Mouse (Mus musculus): Measurements from ENCODE around the gene Itgam.

The Itgam gene

DNA sequence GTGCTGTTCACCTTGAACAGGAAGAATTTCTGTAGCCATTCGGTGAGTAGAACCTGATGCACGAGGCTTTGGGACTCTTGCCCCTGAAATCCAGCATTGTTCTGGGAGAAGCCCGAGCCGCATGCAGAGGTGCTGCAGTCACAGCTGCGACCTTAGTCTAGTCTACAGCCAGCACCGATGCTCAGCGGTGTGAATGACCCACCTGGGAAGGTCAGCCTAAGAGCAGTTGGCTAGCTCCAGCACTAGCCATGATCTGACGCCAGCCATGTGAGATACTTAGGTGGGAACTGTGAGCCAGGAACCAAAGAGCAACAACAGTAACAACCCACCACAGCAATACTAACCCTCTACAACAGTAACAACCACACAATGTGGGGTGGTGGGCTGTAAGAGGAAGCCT is 4.6 kb upstream of the Itgam start:
- no peak for ATAC-seq (ENCODE audit: low TSS enrichment)

DNA sequence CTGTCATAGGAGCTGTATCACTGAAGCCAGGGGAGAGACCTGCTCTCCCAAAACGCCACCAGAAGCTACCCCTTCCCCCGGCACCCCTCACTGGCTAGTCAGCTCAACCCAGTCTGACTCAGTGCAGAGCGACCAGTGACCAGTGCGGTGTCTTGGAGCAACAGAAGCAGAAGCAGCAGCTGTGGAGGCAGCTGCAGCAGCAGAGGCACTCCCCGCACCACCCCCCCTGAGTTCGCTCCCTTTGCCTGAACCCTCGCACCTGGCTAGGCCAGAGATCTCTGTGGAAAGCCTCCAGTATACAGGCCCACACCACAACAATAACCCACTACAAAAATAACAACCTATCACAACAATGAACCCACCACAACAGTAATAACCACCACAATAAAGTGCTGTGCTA is 3.9 kb upstream of the Itgam start:
- no peak for ATAC-seq (ENCODE audit: low TSS enrichment)

DNA sequence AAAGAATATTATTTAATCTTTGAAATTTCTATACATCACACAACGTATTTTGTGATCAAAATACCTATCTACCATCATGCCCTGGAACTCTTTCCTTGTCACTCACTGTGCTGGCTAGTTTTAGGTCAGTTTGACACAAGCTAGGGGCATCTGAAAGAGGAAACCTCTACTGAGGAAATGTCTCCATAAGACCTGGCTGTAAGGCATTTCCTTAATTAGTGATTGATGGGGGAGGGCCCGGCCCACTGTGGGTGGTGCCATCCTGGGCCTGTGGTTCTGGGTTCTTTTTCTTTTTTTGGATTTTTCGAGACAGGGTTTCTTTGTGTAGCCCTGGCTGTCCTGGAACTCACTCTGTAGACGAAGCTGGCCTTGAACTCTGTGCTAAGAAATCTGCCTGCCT is 3.3 kb upstream of the Itgam start:
- ATAC-seq (ENCODE audit: low TSS enrichment), result no peak

DNA sequence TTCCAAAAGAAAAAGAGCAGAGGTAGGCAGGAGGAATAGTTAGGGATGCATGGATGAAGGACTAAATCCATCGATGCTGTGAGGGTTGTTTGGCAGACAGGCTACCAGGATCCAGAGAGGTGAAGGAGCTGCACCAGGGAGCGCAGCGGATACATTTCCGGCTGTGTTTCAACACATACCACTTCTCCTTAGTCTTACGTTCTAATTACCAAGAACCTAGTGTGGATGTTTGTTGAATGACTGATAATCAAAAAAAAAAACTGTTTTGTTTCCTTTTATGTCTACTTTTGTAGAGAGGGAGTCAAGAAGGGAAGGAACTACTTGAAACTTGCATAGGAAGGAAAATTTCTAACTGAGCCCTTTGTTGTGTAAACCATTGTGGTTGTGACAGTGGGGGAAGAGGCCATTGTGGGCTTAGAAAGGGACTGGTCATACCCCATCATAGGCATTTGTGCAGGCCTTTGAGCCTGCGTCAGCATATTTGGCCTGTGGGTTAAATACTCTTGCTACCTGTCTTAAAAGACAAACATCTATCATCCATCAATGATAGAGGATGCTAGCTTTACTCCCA is 856 bp downstream of the Itgam start:
- no peak for ATAC-seq (ENCODE audit: low TSS enrichment)

DNA sequence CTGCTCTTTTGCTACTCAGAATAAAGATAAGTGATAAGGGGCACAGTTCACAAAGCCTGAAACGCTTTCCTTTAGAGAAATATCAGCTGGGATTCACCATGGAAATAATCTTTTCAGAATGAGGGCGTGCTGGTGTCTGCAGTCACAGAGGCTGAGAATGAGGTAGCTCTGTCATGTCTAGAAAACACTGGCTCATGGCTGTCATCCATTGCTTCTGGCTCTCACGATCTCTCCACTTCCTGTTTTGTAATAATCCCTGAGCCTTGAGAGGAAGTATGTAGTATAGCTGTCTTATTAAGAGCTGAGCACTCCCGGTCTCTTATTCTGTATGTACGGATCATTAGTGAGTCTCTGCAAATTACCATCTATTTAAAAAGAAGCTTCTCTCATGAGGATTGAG is 3.1 kb downstream of the Itgam start:
- ATAC-seq (ENCODE audit: low TSS enrichment), result no peak

DNA sequence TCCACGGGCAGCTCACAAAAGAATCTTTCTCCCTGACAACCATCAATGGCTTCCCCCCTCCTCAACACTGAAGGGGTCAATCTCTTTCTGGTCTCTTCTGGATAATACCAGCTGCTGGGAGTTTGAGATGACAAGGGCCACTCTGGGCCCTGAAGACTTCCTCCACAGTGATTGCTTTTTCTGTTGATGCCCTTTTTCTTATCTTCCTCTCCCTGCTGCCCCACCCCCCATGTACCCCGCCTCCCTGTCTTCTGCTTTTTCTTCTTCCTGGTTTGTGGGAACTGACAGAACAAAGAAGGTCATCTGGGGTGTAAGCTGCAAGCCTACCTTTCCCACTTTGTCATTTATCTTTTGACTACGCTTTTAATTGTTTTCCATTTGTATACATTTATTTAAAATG is 5.4 kb downstream of the Itgam start:
- no peak for ATAC-seq (ENCODE audit: low TSS enrichment)

DNA sequence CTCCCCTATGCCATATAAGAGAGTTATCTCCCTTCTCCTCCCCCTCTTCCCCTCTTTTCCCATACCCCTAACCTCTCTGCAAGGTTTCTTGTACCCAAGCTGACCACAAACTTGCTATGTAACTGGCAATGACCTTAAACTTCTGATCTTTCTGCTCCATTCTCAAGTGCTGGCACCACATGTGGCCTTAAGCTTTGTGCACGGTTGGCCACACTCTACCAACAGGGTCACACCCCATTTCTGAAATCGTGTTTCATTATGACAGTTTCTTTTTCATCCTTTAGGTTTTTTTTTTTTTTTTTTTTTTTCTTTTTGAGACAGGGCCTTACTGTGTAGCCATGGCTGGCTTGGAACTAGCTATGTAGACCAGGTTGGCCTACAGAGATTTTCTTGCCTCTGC is 7.4 kb downstream of the Itgam start:
- no peak for ATAC-seq (ENCODE audit: low TSS enrichment)

DNA sequence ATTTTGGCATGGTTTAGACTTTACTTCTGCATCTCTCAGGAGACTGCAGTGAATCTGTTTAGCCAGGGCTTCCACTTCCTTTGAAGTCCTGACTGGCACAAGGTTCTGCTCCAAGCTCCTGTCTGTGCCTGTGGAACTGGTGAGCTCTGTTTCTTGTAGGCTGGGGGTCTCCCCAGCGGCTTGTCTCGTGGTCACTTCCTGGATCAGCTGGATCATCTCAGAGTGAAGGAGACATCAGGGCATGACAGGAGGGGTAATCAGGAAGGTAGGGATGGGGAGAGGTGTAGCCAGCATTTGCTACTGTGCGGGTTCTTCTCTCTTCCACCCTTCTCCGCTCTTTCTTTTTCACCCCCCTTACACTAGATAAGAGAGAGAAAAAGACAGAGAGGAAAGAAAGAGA is 9.4 kb downstream of the Itgam start:
- no peak for ATAC-seq (ENCODE audit: low TSS enrichment)

DNA sequence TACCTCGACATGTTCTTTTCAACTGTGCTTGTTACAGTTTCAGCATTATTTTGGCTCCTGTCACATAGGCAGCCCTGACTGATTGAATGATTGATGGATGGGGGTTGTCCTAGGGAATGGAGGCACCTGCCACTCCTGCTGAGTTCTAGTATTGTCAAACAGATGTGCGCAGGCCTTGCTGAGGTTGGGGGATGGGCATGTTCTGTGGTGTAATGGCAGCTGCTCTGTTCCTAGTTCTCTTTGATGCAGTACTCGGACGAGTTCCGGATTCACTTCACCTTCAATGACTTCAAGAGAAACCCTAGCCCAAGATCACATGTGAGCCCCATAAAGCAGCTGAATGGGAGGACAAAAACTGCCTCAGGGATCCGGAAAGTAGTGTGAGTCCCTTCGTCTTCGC is 17.6 kb downstream of the Itgam start:
- no peak for ATAC-seq (ENCODE audit: low TSS enrichment)

DNA sequence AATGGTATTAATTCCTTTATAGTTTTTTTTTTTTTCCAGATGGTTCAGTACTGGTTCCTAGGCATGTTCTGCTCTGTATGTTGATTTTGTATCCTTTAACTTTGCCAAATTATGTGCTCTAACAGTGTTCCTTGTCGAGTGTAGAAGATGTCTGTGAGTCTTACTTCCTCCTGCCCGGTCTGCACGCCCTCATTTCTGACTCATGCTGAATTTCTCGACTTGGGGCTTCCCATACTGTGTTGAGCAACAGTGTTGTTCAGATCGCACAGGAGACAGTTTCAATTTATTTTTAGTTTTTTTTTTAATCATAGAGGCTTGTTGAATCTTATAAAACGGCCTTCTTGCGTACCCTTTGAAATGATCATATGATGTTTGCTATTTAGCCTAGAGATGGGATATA is 26.7 kb downstream of the Itgam start:
- ATAC-seq (ENCODE audit: low TSS enrichment), result no peak

DNA sequence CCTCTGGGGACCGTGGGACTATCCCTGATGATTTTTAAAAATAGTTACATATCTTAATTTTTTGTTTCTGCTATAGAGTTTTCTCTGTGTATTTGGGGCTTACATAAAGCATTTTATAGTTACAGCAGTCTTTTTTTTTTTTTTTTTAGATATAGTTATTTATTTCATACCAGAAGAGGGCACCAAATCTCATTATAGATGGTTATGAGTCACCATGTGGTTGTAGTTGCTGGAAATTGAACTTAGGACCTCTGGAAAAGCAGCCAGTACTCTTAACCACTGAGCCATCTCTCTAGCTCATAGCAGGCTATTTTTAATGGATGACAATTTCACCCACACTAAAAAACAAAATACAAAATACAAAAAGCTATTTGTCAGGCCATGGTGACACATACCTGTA is 35.7 kb downstream of the Itgam start:
- ATAC-seq (ENCODE audit: low TSS enrichment), result no peak

DNA sequence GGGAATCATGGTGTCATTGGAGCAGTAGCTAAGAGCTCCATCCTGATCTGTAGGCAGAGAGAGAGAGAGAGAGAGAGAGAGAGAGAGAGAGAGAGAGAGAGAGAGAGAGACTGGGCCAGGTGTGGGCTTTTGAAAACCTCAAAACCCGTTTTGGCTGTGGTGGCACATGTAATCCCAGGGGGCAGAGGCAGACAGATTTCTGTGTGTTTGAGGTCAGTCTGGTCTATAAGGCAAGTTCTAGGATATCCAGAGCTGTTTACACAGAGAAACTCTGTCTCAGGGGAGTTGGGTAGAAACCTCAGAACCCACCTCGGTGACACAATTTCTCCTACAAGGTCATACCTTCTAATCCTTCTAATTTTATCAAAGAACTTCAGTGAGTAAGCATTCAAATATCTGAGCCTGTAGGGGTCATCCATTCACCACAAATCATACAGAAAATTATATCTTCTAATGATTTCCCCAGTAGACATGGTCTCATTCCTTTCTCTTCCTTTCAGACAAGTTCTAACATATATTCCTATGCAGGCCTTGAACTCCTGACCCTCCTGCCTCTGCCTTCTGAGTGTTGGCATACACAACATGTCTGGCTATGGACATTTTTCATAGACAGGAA is 38.4 kb downstream of the Itgam start:
- ATAC-seq (ENCODE audit: low TSS enrichment), result no peak

DNA sequence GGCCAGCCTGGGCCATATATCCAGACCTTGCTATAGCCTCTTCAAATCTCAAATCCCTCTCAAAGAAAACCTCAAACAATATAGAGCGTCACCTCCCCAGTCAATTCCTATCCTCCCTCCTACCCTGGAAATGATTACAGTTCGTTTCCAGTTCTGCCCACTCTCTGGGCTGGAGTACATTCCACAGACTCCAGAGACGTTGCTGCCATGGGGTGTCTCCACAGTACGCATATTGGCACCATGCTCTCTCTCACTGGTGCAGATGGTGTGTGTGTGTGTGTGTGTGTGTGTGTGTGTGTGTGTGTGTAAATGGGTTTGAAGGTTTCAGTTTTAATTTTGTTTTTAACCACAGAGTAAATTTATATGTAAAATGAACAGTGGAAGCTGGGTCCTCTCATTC is 42.8 kb downstream of the Itgam start:
- peak; percentile 47; the same call in 1 of the 2 replicates for ATAC-seq (ENCODE audit: low TSS enrichment)

DNA sequence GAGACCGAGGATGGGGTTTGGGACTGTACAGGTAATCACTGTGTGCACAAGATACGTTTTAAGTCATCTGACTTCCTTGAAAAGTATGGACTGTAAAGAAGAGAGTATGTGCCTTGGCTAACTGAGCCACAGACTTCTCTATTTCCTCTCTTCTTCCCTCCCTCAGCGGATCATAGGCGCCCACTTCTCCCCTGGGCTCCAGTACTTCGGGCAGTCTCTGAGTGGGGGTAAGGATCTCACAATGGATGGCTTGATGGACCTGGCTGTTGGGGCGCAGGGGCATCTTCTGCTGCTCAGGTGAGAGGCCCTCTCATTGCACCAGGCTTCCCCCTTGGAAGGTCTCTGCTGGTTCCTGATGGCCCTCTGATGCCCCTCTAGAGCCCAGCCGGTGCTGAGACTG is 45.0 kb downstream of the Itgam start:
- ATAC-seq (ENCODE audit: low TSS enrichment), result no peak

DNA sequence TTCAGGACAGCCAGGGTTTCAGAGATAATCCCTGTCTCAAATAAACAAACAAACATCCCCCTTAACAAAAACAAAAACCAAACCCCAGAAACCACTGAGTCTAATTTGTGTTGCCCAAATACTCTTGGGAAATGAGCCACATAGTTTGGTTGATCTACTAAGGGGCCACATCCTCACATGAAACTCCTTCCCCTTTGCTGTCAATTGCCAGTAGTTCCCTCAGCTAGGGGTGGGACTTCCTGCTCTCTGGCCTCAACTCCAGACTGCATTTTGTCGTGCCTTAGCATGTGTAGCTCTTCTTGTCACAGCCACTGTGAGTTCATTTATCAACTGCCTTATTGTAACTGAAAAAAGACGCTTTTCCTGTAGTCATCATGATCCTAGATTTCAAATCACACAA is 47.9 kb downstream of the Itgam start:
- ATAC-seq (ENCODE audit: low TSS enrichment), result no peak

DNA sequence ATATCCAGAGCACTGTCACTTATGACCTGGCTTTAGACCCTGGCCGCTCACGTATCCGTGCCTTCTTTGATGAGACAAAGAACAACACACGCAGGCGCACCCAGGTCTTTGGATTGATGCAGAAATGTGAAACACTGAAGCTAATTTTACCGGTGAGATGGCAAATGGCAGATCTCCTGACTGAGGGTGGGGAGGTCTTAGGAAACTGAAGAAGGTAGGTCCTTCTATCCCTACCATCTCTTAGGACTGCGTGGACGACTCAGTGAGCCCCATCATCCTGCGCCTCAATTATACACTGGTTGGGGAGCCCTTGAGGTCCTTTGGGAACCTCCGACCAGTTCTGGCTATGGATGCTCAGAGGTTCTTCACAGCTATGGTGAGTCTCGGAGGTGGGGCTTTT is 49.7 kb downstream of the Itgam start:
- ATAC-seq (ENCODE audit: low TSS enrichment), result no peak

DNA sequence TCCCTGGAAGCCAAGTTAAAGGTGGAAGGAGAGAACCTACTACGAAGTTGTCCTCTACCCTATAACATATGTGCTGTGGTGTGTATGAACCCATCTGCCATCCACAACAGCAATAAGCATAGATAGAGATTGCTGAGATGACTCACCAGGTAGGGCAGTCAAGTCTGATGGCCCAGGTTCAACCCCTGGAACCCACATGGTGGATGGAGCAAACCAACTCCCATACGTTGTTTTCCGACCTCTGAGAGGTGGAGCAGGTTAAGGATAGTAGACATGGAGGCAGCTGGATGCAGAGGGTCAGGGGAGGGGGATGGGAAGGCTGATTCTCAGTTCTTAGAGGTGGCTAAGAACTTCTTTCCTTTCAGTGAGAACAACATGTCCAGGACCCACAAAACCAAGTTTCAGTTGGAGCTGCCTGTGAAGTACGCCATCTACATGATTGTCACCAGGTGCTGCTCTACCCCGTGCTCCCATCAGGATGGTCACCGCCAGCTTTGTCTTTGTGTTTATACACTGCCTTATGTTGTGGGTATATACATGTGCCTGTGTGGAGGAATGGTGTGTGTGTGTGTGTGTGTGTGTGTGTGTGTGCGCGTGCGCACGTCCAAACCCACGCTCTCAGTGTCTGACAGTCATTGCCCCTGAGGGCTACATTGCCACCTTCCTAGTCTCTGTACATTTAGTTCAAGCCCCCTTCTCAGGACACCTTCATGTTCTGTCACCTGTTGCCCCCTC is 52.1 kb downstream of the Itgam start:
- no peak for ATAC-seq (ENCODE audit: low TSS enrichment)

DNA sequence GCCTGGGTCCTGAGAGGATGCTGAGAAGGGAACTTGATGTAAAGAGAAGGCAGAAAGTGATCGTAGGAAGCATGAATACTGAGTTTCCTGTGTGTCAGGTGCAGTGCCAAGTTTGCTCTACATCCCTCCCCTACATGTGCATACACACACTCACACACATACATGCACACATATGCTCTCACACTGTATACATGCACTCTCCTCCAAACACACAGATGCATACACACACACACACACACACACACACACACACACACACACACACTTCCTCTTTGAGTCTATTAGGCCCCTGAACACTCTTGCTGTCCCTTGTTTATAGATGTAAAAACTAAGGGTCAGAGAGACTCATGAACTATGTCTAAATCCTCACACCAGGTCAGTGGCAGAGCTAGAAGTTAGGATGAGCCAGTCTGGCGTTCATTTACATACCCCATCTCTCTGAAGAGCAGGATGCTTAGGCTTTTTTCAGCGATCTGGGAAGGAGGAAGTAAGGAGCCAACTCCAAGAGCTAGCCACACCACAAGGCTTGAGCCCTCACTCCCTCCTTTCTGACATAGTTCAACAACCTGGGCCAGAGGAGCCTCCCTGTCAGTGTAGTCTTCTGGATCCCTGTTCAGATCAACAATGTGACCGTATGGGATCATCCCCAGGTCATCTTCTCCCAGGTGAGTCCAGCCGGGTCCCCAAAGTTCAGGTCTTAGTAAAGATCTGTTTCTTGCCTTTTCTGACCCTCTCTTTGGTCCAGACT is 52.9 kb downstream of the Itgam start:
- ATAC-seq (ENCODE audit: low TSS enrichment), result no peak

DNA sequence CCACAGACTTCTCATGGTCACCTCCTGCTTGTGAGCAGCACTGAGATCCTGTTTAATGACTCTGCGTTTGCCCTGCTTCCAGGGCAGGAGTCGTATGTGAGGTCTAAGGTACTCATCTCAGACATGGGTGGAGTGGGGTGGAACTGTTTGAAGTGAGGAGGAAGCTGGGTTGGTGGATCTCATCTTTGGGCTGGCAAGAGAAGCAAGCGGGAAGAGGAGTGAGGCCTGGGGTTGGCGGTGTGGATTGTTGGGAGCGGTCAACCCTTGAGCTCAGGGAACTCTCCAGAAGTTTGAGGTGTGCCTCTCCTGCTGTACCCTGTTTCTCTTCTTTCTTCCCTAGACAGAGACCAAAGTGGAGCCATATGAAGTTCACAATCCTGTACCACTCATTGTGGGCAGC is 54.0 kb downstream of the Itgam start:
- no peak for ATAC-seq (ENCODE audit: low TSS enrichment)

DNA sequence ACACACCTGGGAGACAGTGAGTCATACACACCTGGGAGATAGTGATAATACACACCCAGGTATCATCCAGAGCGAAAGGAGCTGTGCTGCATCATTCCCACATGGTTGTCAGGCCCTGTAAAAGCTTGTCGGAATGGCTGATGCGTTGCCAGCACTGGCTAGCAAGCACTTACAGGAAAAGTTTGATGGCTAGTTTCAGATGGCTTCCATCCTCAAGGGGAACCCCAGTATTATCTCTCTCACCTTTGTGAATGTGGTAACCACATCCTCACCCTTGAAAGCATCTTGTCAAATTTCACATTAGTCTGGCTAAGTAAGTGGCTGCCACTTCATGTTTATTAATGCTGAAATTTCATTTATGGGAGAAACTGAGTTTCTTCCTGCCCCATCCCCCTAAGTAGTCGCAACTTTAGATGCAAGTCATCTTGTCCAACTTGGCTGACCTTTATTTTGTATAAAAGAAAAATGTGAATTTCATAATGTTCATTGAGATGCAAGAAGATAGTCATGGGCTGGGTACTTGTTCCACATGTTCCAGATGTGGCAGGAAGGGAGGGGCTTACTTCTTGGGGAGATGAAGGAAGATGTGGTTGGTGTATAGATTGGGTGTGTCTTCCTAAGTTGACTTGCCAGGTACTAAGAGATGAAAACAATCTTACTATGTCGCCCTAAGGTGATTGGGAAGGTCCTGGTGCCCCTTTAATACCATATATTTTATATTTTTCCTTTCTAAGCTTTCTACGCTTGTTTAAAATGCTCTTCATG is 57.5 kb downstream of the Itgam start:
- no peak for ATAC-seq (ENCODE audit: low TSS enrichment)

DNA sequence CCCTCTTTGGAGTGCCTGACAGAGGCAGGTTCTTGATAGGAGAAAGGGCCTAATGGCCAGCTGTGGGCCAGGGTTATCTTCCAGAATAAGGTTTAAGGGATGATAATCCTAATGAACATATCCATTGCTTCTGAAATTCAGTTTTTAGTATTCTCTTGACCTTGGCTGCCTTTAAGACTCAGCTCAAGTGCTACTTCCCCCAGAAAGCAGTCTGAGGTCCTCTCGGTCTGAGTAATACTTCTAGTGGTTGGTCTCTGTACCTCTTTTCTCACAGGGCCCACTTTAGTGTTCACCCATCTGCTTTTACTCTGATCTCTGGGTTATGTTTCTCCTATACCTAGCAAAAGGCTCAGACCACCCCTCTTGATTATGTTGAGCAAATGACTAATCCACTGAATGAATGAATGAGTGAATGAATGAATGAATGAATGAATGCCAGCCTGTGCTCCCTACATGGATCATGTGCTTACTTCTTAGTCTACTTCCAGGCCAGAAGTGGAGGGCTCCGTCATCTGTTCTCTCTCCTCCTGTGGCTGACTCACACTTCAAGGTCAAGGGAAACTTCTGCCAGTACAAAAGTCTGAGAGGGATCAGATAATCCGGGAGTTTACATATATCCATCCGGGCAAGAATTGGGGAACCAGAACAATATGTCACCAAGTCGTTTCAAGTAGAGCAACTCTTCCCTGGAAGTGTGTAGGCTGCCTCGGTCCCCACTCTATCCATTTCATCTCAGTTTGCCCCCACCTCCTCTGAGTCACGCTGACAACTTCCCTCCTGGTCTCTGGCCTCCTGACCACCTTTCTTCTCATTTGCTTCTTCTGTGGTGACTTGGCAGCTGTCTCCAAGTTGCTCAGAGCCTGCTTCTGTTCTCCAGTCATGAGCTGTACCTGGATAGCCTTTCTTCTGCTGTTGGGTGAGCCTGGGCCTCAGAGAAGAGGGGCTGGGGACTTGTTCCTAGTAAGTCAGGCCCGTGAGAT is 66.6 kb downstream of the Itgam start, which contains the start of gene Itgax:
Itgax (plus strand) TSS at position 807 of the 980 bp plus-strand sequence.
- no peak for ATAC-seq (ENCODE audit: low TSS enrichment)
